Mouse (Mus musculus) right cerebral cortex, adult 18-20 months (tissue): ENCODE measurements around the gene Ankrd6.
A peak's percentile ranks its signal among the peaks of the same experiment; 100 is the strongest.
"Not testable (repeated sequence)": the region's sequence is repeated elsewhere in the genome, so short reads cannot be mapped to it uniquely, and the experiment has no call there.

Experiments
- DNase-seq: peaks from one replicate; pipeline ENCODE4 v3.0.0; 2022; ENCODE audit warnings: mixed read lengths

Gene Ankrd6

GRCm38 (mm10) chr4:32950356-32951034 is at the start of gene Ankrd6:
TSS of gene Ankrd6 (minus strand) at chr4:32950841.
- peak; percentile 84 for DNase-seq

DNA sequence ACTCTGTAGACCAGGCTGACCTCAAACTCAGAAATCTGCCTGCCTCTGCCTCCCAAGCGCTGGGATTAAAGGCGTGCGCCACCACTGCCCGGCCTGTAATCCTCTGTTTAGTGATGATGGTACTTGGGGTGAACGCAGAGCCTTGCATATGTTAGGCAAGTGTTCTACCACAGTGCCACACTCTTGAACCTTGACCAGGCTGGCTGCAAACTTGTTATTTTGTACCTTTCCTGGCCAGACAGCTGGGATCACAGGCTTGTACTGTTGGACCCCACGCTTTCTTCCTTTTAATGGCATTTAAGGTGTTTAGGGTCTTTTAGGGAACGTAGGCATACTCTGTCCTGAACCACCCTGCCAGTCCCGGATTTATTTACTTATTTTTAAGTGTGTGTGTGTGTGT is 48.4 kb upstream of the Ankrd6 start:
- DNase-seq, result no peak

- DNase-seq, result no peak
Observed at GRCm38 (mm10) chr4:32997571-32997970, 46.9 kb upstream of the Ankrd6 start.

GRCm38 (mm10) chr4:32996083-32996482 is 45.4 kb upstream of the Ankrd6 start:
- no peak for DNase-seq

GRCm38 (mm10) chr4:32994168-32994567 is 43.5 kb upstream of the Ankrd6 start:
- DNase-seq, result no peak

GRCm38 (mm10) chr4:32989346-32989745 is 38.7 kb upstream of the Ankrd6 start:
- DNase-seq, result no peak

DNA sequence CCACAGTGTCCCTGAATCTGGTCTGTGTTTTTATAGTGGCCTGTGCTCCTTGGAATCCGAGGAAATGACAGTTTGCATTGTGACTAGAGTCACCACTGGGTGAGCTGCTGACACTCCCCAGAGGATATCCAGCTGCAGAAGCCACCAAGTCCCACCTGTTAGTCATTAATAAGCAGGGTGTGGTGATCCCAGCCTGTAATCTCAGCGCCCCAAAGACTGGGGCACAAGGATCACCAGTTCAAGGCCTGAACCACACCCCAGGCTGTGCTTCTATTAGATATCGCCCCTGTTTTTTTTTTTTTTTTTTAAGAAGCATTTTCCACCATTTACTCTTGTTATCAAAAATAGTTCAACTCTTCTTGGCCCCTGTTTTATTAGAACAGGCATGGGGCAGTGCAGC is 36.4 kb upstream of the Ankrd6 start:
- no peak for DNase-seq

GRCm38 (mm10) chr4:32985684-32986083 is 35.0 kb upstream of the Ankrd6 start:
- DNase-seq, result no peak

- peak; percentile 19 for DNase-seq
Observed at GRCm38 (mm10) chr4:32984801-32985675, 34.4 kb upstream of the Ankrd6 start.

- peak; percentile 9 for DNase-seq
Observed at GRCm38 (mm10) chr4:32984242-32984641, 33.6 kb upstream of the Ankrd6 start.

GRCm38 (mm10) chr4:32983176-32984155 is 32.8 kb upstream of the Ankrd6 start:
- DNase-seq, result peak; percentile 55

DNA sequence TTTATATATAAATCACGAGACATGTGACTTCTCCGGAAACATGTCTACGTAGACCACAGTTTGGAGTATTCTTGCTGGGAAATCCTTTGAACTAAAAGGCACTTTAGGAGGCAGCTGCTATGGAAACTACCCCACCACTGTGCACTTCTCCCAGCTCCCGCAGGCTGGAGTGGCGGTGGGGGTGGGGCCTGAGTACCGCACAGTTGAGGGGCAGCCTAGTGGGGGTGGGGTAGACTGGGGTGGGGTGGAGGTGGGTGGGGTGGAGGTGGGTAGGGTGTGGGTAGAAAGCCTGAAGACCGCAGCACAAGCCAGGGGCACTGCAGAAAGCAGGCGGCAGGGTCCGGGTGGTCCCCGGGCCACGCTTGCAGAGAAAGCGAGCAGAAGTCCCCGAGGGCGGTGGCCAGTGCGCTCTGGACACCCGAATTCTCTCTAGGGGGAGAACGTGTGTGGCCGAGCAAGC is 32.1 kb upstream of the Ankrd6 start, which contains the start of gene Rragd:
Gene Rragd, plus strand, starts transcription at position 322 of the 460 bp plus-strand sequence.
- DNase-seq, result peak; percentile 48

DNA sequence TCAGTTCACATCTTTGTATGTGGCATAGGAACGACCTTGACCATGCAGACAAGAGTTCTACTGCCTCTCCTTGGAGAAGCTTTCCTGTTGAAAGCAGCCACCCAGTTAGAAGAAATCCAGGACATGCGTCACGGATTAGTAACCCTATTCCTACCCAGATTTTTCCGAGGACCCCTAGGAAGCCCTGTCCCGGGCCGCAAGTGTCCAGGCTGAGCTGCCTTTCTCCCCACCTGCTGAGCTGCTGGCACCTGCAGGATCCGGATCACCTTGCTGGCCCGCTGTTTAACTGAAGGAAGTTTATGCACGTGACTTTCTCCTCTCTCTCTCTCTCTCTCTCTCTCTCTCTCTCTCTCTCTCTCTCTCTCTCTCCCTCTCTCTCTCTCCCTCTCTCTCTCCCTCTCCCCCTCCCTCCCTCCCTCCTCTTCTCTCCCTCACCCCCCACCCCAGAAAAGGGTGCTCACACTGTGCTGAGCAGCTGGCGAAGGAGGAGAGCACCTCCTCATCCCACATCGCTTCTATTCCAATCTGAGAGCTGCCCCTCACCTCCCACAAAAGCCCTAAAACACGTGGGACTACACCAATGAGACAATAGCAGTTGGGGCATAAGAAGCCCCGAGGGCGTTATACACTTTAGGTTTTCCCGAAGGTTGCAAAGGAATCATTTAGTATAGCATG is 31.5 kb upstream of the Ankrd6 start:
- no peak for DNase-seq

- DNase-seq, result no peak
Observed at GRCm38 (mm10) chr4:32981617-32982016, 31.0 kb upstream of the Ankrd6 start.

- no peak for DNase-seq
Observed at GRCm38 (mm10) chr4:32980061-32980460, 29.4 kb upstream of the Ankrd6 start.

- DNase-seq, result no peak
Observed at GRCm38 (mm10) chr4:32977331-32977730, 26.7 kb upstream of the Ankrd6 start.

DNA sequence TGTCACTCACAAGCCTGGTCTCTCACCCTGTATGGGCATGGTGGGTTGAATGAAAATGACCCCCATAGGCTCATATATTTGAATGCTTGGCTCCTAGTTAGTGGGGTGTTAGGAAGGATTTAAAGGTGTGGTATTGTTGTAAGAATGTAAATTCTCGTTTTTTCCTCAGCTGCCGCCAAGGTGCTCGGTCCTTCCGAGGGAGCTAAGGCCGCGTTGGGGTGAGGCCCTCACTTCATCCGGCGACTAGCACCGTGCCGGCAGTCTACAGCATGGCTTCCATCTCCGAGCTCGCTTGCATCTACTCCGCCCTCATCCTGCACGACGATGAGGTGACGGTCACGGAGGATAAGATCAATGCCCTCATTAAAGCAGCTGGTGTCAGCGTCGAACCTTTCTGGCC is 14.0 kb upstream of the Ankrd6 start:
- DNase-seq, result not testable (repeated sequence)

DNA sequence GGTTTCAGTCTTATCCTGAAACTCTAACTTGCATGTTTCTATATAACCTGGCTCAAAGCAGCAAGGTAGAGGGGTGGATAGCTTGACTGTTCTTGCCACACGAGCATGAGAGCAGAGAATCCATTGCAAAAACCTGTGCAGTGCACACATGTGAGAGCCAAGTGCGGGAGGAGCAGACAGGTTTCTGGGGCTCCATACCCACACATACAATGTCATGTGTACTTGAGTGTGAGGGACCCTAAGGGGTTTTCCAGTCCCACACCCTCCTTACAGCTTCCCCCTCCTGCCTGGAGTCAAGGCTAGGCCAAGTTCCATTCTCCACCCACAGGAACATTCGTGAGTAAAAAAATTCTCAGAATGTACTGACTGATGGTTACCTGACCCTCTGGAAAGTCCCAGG is 10.8 kb upstream of the Ankrd6 start:
- DNase-seq, result no peak

GRCm38 (mm10) chr4:32956423-32956822 is 5.8 kb upstream of the Ankrd6 start:
- DNase-seq, result no peak

GRCm38 (mm10) chr4:32952681-32953080 is 2.0 kb upstream of the Ankrd6 start:
- DNase-seq, result no peak

- DNase-seq, result no peak
Observed at GRCm38 (mm10) chr4:32951035-32951940, 647 bp upstream of the Ankrd6 start.
